Mouse (Mus musculus): Measurements from ENCODE around the gene Nexn.

DNA sequence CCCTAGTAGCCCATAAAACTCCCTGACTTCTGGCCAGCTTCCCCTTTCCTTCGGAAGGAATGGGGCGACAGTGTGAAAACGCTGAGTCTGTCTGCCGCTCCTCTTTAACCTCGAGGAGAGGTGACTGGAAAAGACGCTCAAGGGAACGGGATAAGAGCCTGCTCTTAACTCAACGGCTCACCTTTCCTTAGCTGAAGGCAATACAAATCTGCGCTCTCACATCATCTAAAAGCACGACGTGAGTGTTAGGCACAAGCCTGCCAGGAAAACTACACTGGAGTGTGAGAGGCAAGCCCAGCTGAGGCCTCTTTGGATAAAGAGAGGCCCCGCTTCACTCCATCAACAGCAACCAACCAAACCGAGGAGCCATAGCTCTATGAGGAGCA is at the start of gene Nexn:
- no peak for TF ChIP-seq CTCF (IDR thresholded peaks at IDR 0.05; ENCODE audit: low read depth)
- no peak for TF ChIP-seq EP300 (IDR thresholded peaks at IDR 0.05; ENCODE audit: low read depth)

Data from heart, postnatal 0 days (tissue).